Mouse (Mus musculus): ENCODE data around the gene Oas1a. TPM values are rescaled to one million over a fixed set of nuclear protein-coding genes. Genes with fewer than 3 reads are reported as not detected.

Oas1a gene
- polyA plus RNA-seq (2012; ENCODE audit: low replicate concordance) = 3.1 and 18.8 TPM in 2 replicates

DNA sequence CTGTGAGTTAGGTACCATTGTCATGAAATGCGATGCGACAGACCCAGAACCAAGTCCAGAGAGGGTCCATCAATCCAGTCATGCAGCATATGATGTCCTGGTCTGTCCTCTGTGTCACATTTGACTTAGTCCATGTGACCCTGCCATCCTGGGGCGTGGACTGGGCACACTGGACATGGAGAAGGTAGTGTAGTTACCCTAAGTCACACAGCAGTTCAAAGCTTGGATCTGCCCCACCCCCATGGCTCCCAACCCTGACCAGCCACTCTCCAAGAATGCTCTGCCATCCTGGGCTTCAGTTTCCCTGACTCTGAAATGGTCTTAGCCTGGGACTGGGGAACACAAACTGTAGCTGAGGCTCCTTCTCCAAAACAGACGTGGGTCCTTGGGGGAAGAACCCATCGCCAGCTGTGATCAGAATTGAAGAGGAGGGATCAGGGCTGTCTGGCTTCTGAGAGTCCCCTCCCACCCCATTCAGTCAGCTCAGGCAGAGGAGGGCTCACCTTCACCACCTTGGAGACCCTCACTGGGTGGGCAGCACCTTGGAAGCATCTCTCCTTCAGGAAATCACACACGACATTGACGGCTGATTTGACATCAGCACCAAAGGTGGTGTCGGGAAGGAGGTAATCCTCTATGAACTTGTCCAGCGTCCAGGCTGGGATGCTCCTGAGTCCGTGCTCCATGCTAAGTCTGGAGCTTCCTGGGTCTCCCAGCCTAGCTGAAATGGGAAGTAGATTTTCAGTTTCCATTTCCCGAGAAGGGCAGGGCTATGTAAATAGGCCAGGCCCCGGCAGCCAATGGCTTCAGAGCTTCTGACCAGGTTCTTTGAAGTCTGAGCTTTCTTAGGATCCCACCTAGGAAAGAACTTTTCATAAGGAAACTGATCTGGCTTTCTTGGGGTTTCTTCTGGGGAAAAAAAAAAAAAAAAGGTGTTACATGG lies at the start of gene Oas1a:
Gene Oas1a (minus strand): TSS at position 731 of the 943 bp plus-strand sequence.

GRCm38 (mm10) chr5:120914204-120914603 lies 6.9 kb upstream of the Oas1a start, which contains the start of gene Oas1d:
Gene Oas1d (plus strand): TSS chr5:120914536.

GRCm38 (mm10) chr5:120887413-120887812 lies 19.9 kb downstream of the Oas1a start, which contains the start of gene Oas1g:
Gene Oas1g (minus strand): TSS chr5:120887613.

DNA sequence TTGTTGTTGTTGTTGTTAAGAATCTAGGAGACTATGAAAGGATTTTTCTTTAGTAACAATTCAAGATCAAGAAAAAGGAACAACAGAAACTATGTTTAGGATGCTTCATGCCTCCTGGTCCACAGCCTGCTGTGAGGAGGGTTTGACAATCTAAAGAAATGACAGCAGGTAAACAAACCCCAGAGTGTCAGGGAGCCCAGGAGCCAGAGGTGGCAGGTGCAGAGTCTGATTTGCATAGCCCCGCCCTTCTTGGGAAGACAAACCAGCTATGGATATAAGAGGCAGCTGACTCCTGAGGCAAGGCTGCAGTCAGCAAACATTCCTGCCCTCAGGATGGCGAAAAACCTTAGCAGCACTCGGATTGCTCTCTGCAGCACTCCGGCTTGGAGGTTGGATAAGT lies 46.2 kb downstream of the Oas1a start, which contains the start of gene Oas1h:
Gene Oas1h (plus strand): TSS at position 301 of the 400 bp plus-strand sequence.

DNA sequence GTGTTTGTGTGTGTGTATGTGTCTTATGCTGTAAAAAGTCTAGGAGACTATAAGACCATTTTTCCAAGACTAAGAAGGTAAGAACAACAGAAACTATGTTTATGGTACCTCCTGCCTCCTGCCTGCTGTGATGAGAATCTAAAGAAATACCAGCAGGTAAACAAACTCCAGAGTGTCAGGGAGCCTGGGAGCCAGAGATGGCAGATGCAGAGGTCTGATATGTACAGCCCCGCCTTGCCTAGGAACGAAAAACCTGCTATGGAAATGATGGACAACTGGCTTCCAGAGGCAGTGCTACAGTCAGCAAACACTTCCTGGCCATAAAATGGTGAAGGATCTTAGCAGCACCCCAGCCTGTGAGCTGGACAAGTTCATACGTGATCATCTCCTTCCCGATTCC lies 60.3 kb downstream of the Oas1a start, which contains the start of gene Oas1f:
Gene Oas1f (plus strand): TSS at position 301 of the 400 bp plus-strand sequence.

Other genes starting within 250 kb of the Oas1a start
- 50.3 and 77.0 TPM in 2 replicates for gene Dtx1, start 195.6 kb downstream of the Oas1a start, polyA plus RNA-seq (2012; ENCODE audit: low replicate concordance)
- gene Oas2, start 157.7 kb downstream of the Oas1a start, polyA plus RNA-seq (2012; ENCODE audit: low replicate concordance) = 0.30 and 0.63 TPM in 2 replicates
- gene Oas3, start 129.9 kb downstream of the Oas1a start, polyA plus RNA-seq (2012; ENCODE audit: low replicate concordance) = 7.4 and 33.3 TPM in 2 replicates
- not detected in 2 replicates for gene Oas1e, start 112.0 kb downstream of the Oas1a start, polyA plus RNA-seq (2012; ENCODE audit: low replicate concordance)
- gene Oas1c, start 95.0 kb downstream of the Oas1a start, polyA plus RNA-seq (2012; ENCODE audit: low replicate concordance) = 0.10 and 0.30 TPM in 2 replicates
- gene Oas1f, start 60.2 kb downstream of the Oas1a start, polyA plus RNA-seq (2012; ENCODE audit: low replicate concordance) = not detected in 2 replicates
- gene Oas1h, start 46.1 kb downstream of the Oas1a start, polyA plus RNA-seq (2012; ENCODE audit: low replicate concordance) = not detected in 2 replicates
- 1.1 and 1.5 TPM in 2 replicates for gene Oas1g, start 19.9 kb downstream of the Oas1a start, polyA plus RNA-seq (2012; ENCODE audit: low replicate concordance)
- not detected in 2 replicates for gene Oas1d, start 7.0 kb upstream of the Oas1a start, polyA plus RNA-seq (2012; ENCODE audit: low replicate concordance)
- 0.06 TPM in 1 of 2 replicates, not detected in the other for gene Rph3a, start 102.6 kb upstream of the Oas1a start, polyA plus RNA-seq (2012; ENCODE audit: low replicate concordance)